Mouse (Mus musculus): Measurements from ENCODE around the gene Itgav. TPM values are rescaled to one million over a fixed set of nuclear protein-coding genes. Genes with fewer than 3 reads are reported as not detected.

The Itgav gene
- total and polyA plus RNA-seq, 2 experiments from 2014 or later: 22.6 to 27.7 TPM

GRCm38 (mm10) chr2:83748581-83749118, 24.5 kb downstream of the Itgav start:
- ATAC-seq: no peak
- TF ChIP-seq CTCF (IDR thresholded peaks at IDR 0.05; ENCODE audit: low read depth): no peak
- Histone ChIP-seq H3K9me3 (ENCODE audit: low read length) (no peaks in the 10 kb centered on the region), H3K9ac (no peak overlapping the region), H3K27me3 (ENCODE audit: insufficient read depth, low read length) (no peaks in the 10 kb centered on the region), H3K36me3 (ENCODE audit: insufficient read depth) (no peaks in the 10 kb centered on the region; the same call in 1 of the 2 replicates), H3K27ac (ENCODE audit: low read depth, low read length) (no peak overlapping the region), H3K4me3 (ENCODE audit: low read depth, low read length) (no peak overlapping the region), H3K4me1 (ENCODE audit: insufficient read depth) (no peaks in the 10 kb centered on the region), H3K4me2 (ENCODE audit: low read depth) (no peak overlapping the region)
- 98% methylated on average over 10 of the region's 10 CpGs for WGBS
- no peak for DNase-seq

GRCm38 (mm10) chr2:83753008-83753407, 28.8 kb downstream of the Itgav start:
- WGBS: 97% methylated on average over 5 of the region's 5 CpGs
- Histone ChIP-seq H3K4me1 (ENCODE audit: insufficient read depth) (no peaks in the 10 kb centered on the region), H3K36me3 (ENCODE audit: insufficient read depth) (no peaks in the 10 kb centered on the region; the same call in 1 of the 2 replicates), H3K4me2 (ENCODE audit: low read depth) (no peak overlapping the region), H3K9me3 (ENCODE audit: low read length) (no peaks in the 10 kb centered on the region), H3K27ac (ENCODE audit: low read depth, low read length) (no peak overlapping the region), H3K27me3 (ENCODE audit: insufficient read depth, low read length) (no peaks in the 10 kb centered on the region), H3K4me3 (ENCODE audit: low read depth, low read length) (no peak overlapping the region), H3K9ac (no peak overlapping the region)
- no peak for ATAC-seq
- DNase-seq: no peak
- TF ChIP-seq CTCF (IDR thresholded peaks at IDR 0.05; ENCODE audit: low read depth): no peak

- H3K36me3 ChIP-seq (ENCODE audit: insufficient read depth): no peaks in the 10 kb centered on the region
- H3K9me3 ChIP-seq (ENCODE audit: low read length): no peaks in the 10 kb centered on the region
- H3K9ac ChIP-seq: no peak overlapping the region
- ATAC-seq (no peak), DNase-seq (no peak)
- H3K4me1 ChIP-seq (ENCODE audit: insufficient read depth): no peaks in the 10 kb centered on the region
- no peaks in the 10 kb centered on the region for H3K27me3 ChIP-seq (ENCODE audit: insufficient read depth, low read length)
- no peak overlapping the region for H3K27ac ChIP-seq (ENCODE audit: low read depth, low read length)
- no peak overlapping the region for H3K4me2 ChIP-seq (ENCODE audit: low read depth)
- no peak for TF ChIP-seq CTCF (IDR thresholded peaks at IDR 0.05; ENCODE audit: low read depth)
- H3K4me3 ChIP-seq (ENCODE audit: low read depth, low read length): no peak overlapping the region
- WGBS: 91% methylated on average over 5 of the region's 5 CpGs
Observed at GRCm38 (mm10) chr2:83754306-83754837, 30.2 kb downstream of the Itgav start.

GRCm38 (mm10) chr2:83758606-83759215, 34.5 kb downstream of the Itgav start:
- DNase-seq: no peak
- H3K27me3 ChIP-seq (ENCODE audit: insufficient read depth, low read length): no peaks in the 10 kb centered on the region
- ATAC-seq: no peak
- no peaks in the 10 kb centered on the region for H3K4me1 ChIP-seq (ENCODE audit: insufficient read depth)
- no peaks in the 10 kb centered on the region for H3K9me3 ChIP-seq (ENCODE audit: low read length)
- H3K4me2 ChIP-seq (ENCODE audit: low read depth): peak overlapping the region; percentile 30
- peak overlapping the region; percentile 28 for H3K9ac ChIP-seq
- peak overlapping the region; percentile 4; the same call in 1 of the 2 replicates for H3K4me3 ChIP-seq (ENCODE audit: low read depth, low read length)
- H3K36me3 ChIP-seq (ENCODE audit: insufficient read depth): no peaks in the 10 kb centered on the region
- H3K27ac ChIP-seq (ENCODE audit: low read depth, low read length): no peak overlapping the region
- 44% methylated on average over 7 of the region's 7 CpGs for WGBS
- TF ChIP-seq CTCF (IDR thresholded peaks at IDR 0.05; ENCODE audit: low read depth): no peak

- H3K4me3 ChIP-seq (ENCODE audit: low read depth, low read length): peak overlapping the region; percentile 4; the same call in 1 of the 2 replicates
- H3K4me1 ChIP-seq (ENCODE audit: insufficient read depth): no peaks in the 10 kb centered on the region
- TF ChIP-seq CTCF (IDR thresholded peaks at IDR 0.05; ENCODE audit: low read depth): no peak
- peak overlapping the region; percentile 30 for H3K4me2 ChIP-seq (ENCODE audit: low read depth)
- DNase-seq: no peak
- no peaks in the 10 kb centered on the region for H3K27me3 ChIP-seq (ENCODE audit: insufficient read depth, low read length)
- no peak overlapping the region for H3K27ac ChIP-seq (ENCODE audit: low read depth, low read length)
- no peaks in the 10 kb centered on the region for H3K9me3 ChIP-seq (ENCODE audit: low read length)
- peak overlapping the region; percentile 28 for H3K9ac ChIP-seq
- 11% methylated on average over 11 of the region's 11 CpGs for WGBS
- peak; percentile 76 for ATAC-seq
- no peaks in the 10 kb centered on the region for H3K36me3 ChIP-seq (ENCODE audit: insufficient read depth)
Observed at GRCm38 (mm10) chr2:83759216-83759648, 35.0 kb downstream of the Itgav start.

GRCm38 (mm10) chr2:83759667-83760066, 35.5 kb downstream of the Itgav start:
- no peaks in the 10 kb centered on the region for H3K36me3 ChIP-seq (ENCODE audit: insufficient read depth)
- H3K9ac ChIP-seq: no peak overlapping the region
- peak; percentile 20 for DNase-seq
- H3K9me3 ChIP-seq (ENCODE audit: low read length): no peaks in the 10 kb centered on the region
- no peaks in the 10 kb centered on the region for H3K27me3 ChIP-seq (ENCODE audit: insufficient read depth, low read length)
- 29% methylated on average over 5 of the region's 5 CpGs for WGBS
- TF ChIP-seq CTCF (IDR thresholded peaks at IDR 0.05; ENCODE audit: low read depth): no peak
- H3K4me1 ChIP-seq (ENCODE audit: insufficient read depth): no peaks in the 10 kb centered on the region
- no peak overlapping the region for H3K27ac ChIP-seq (ENCODE audit: low read depth, low read length)
- peak; percentile 86 for ATAC-seq
- H3K4me2 ChIP-seq (ENCODE audit: low read depth): no peak overlapping the region
- no peak overlapping the region for H3K4me3 ChIP-seq (ENCODE audit: low read depth, low read length)

- H3K27ac ChIP-seq (ENCODE audit: low read depth, low read length): no peak overlapping the region
- no peak overlapping the region for H3K4me3 ChIP-seq (ENCODE audit: low read depth, low read length)
- ATAC-seq (no peak), DNase-seq (no peak)
- H3K27me3 ChIP-seq (ENCODE audit: insufficient read depth, low read length): no peaks in the 10 kb centered on the region
- H3K4me2 ChIP-seq (ENCODE audit: low read depth): no peak overlapping the region
- H3K4me1 ChIP-seq (ENCODE audit: insufficient read depth): no peaks in the 10 kb centered on the region
- WGBS: 69% methylated on average over 1 of the region's 1 CpGs
- no peak for TF ChIP-seq CTCF (IDR thresholded peaks at IDR 0.05; ENCODE audit: low read depth)
- no peaks in the 10 kb centered on the region for H3K36me3 ChIP-seq (ENCODE audit: insufficient read depth)
- H3K9ac ChIP-seq: no peak overlapping the region
- no peaks in the 10 kb centered on the region for H3K9me3 ChIP-seq (ENCODE audit: low read length)
Observed at GRCm38 (mm10) chr2:83760112-83760511, 35.9 kb downstream of the Itgav start.
